Mouse (Mus musculus) embryonic stem cell, embryonic (primary cell): Measurements from ENCODE around the gene Tmem201.

Experiments
- CTCF ChIA-PET, 4 experiments: fragments of 300-600 bp in 2 of 4; fragments of 350-600 bp in 2 of 4; sonication (Branson Sonifier 250); formaldehyde crosslinking; loops; one replicate each; lab custom pipeline; 2022; ENCODE audit warnings: inconsistent platforms in 2 of 4; lab: Charles Lee
- POLR2A ChIA-PET, 4 experiments: fragments of 300-600 bp in 2 of 4; fragments of 350-600 bp in 2 of 4; sonication (Branson Sonifier 250); formaldehyde crosslinking; loops; one replicate each; lab custom pipeline; 2022; ENCODE audit warnings: antibody characterized with exemption in 4 of 4, inconsistent platforms in 1 of 4; lab: Charles Lee

The Tmem201 gene

GRCm38 (mm10) chr4:149689822-149690700, 47.8 kb downstream of the Tmem201 start:
- POLR2A ChIA-PET, result interaction anchor here in 2 of 4 experiments (0.6 to 2.5 kb wide), 7 partner anchors 8 to 108 kb away, joined by 3 to 12 read pairs (median 3); partner anchors contain the start of gene Pik3cd (in 1 of the 2)
- CTCF ChIA-PET, result interaction anchor here in 3 of 4 experiments (0.5 to 1.4 kb wide), 10 partner anchors 8 to 483 kb away, joined by 3 to 5 read pairs (median 3); no protein-coding TSS in a partner anchor

- CTCF ChIA-PET, result interaction anchor here in 3 of 4 experiments (0.6 to 1.2 kb wide), 8 partner anchors 9 to 371 kb away, joined by 3 to 6 read pairs (median 3); no protein-coding TSS in a partner anchor
- POLR2A ChIA-PET, result interaction anchor here (0.6 to 2.5 kb wide), 6 partner anchors 9 to 48 kb away, joined by 3 to 12 read pairs (median 4); partner anchors contain the start of gene Pik3cd (in 1 of the 4)
Measured at GRCm38 (mm10) chr4:149688861-149689260, 49.0 kb downstream of the Tmem201 start.

GRCm38 (mm10) chr4:149684841-149685623, 52.8 kb downstream of the Tmem201 start:
- ChIA-PET CTCF (interaction anchor here (0.5 to 1.9 kb wide), 10 partner anchors 13 to 525 kb away, joined by 3 to 8 read pairs (median 3); partner anchors contain the start of gene Car6 (in 1 of the 4)), POLR2A (interaction anchor here (0.6 to 2.9 kb wide), 6 partner anchors 11 to 202 kb away, joined by 3 to 9 read pairs (median 6); no protein-coding TSS in a partner anchor)

GRCm38 (mm10) chr4:149683875-149684274, 54.0 kb downstream of the Tmem201 start:
- ChIA-PET POLR2A (interaction anchor here (0.5 to 2.9 kb wide), 19 partner anchors 8 to 647 kb away, joined by 3 to 9 read pairs (median 4); no protein-coding TSS in a partner anchor), CTCF (interaction anchor here (0.6 to 2.5 kb wide), 19 partner anchors 14 to 487 kb away, joined by 3 to 12 read pairs (median 3); no protein-coding TSS in a partner anchor)

- CTCF ChIA-PET, result interaction anchor here in 1 of 4 experiments (1.3 kb wide), 1 partner anchor 25 kb away, joined by 4 read pairs; no protein-coding TSS in a partner anchor
Measured at GRCm38 (mm10) chr4:149679056-149679770, 58.6 kb downstream of the Tmem201 start.

GRCm38 (mm10) chr4:149678006-149678405, 59.8 kb downstream of the Tmem201 start:
- POLR2A ChIA-PET, result interaction anchor here in 1 of 4 experiments (1.6 kb wide), 1 partner anchor 12 kb away, joined by 5 read pairs; no protein-coding TSS in a partner anchor
- CTCF ChIA-PET, result interaction anchor here in 2 of 4 experiments (0.6 to 1.3 kb wide), 5 partner anchors 23 to 997 kb away, joined by 3 to 8 read pairs (median 4); no protein-coding TSS in a partner anchor

More at GRCm38 (mm10) chr4:149679056-149679770, 58.6 kb downstream of the Tmem201 start:
- POLR2A ChIA-PET, result interaction anchor here in 1 of 4 experiments (1.4 to 1.9 kb wide), 3 partner anchors 11 to 28 kb away, joined by 3 to 6 read pairs (median 5); no protein-coding TSS in a partner anchor

GRCm38 (mm10) chr4:149675378-149676261, 62.2 kb downstream of the Tmem201 start:
- ChIA-PET POLR2A (interaction anchor here in 2 of 4 experiments (0.7 to 1.3 kb wide), 4 partner anchors 16 to 89 kb away, joined by 3 to 13 read pairs (median 4); partner anchors contain the start of gene Pik3cd (in 1 of the 2)), CTCF (interaction anchor here in 2 of 4 experiments (0.7 to 1.6 kb wide), 3 partner anchors 15 to 166 kb away, joined by 3 to 5 read pairs (median 3); no protein-coding TSS in a partner anchor)

GRCm38 (mm10) chr4:149674814-149675377, 62.9 kb downstream of the Tmem201 start:
- ChIA-PET CTCF (interaction anchor here in 2 of 4 experiments (0.5 to 1.6 kb wide), 4 partner anchors 15 to 507 kb away, joined by 3 to 5 read pairs (median 3); no protein-coding TSS in a partner anchor), POLR2A (interaction anchor here in 2 of 4 experiments (0.7 to 1.3 kb wide), 4 partner anchors 15 to 90 kb away, joined by 3 to 13 read pairs (median 4); partner anchors contain the start of gene Pik3cd (in 1 of the 2))

GRCm38 (mm10) chr4:149672747-149673146, 65.1 kb downstream of the Tmem201 start:
- ChIA-PET POLR2A (interaction anchor here in 2 of 4 experiments (1.3 to 2.4 kb wide), 3 partner anchors 13 to 65 kb away, joined by 3 to 10 read pairs (median 4); no protein-coding TSS in a partner anchor), CTCF (interaction anchor here in 3 of 4 experiments (0.6 to 2.2 kb wide), 6 partner anchors 18 to 214 kb away, joined by 3 to 10 read pairs (median 4); no protein-coding TSS in a partner anchor)

- POLR2A ChIA-PET, result interaction anchor here in 3 of 4 experiments (0.6 to 1.7 kb wide), 8 partner anchors 9 to 128 kb away, joined by 3 to 7 read pairs (median 3); no protein-coding TSS in a partner anchor
- CTCF ChIA-PET, result interaction anchor here in 3 of 4 experiments (0.5 to 2.2 kb wide), 9 partner anchors 17 to 1100 kb away, joined by 3 to 10 read pairs (median 3); no protein-coding TSS in a partner anchor
Measured at GRCm38 (mm10) chr4:149671175-149671574, 66.7 kb downstream of the Tmem201 start.

- POLR2A ChIA-PET, result interaction anchor here in 2 of 4 experiments (0.6 to 1.5 kb wide), 3 partner anchors 37 to 384 kb away, joined by 3 to 6 read pairs (median 3); no protein-coding TSS in a partner anchor
- CTCF ChIA-PET, result no interaction called here
Measured at GRCm38 (mm10) chr4:149665692-149666090, 72.2 kb downstream of the Tmem201 start.
